Mouse (Mus musculus) kidney, embryonic 16.5 days (tissue): Measurements from ENCODE around the gene Kif26b. TPM values are rescaled to one million over a fixed set of nuclear protein-coding genes. Genes with fewer than 3 reads are reported as not detected.

Source experiments
- ATAC-seq: fragments of 200-750 bp; cut with Nextera tagmentation; 2 replicates; pipeline ENCODE4 v1.8.0; 2017; ENCODE audit warnings: moderate TSS enrichment; ENCODE audit not compliant: low FRiP score, low TSS enrichment
- H3K27ac ChIP-seq: fragments of 300-500 bp; sonication (generic); 2 replicates; pipeline ENCODE4 v1.5.1; 2014; ENCODE audit warnings: low read length
- H3K27me3 ChIP-seq: fragments of 300-500 bp; sonication (generic); 2 replicates; pipeline ENCODE4 v1.6.1; 2014; ENCODE audit warnings: low read length, control low read depth, mixed read lengths; ENCODE audit not compliant: insufficient read depth
- H3K36me3 ChIP-seq: fragments of 300-500 bp; sonication (generic); 2 replicates; pipeline ENCODE4 v1.6.1; 2014; ENCODE audit warnings: low read length, control low read depth, mixed read lengths; ENCODE audit not compliant: insufficient read depth
- H3K4me1 ChIP-seq: fragments of 300-500 bp; sonication (generic); 2 replicates; pipeline ENCODE4 v1.6.1; 2014; ENCODE audit warnings: low read length, control low read depth, mixed read lengths; ENCODE audit not compliant: insufficient read depth
- H3K4me2 ChIP-seq: fragments of 300-500 bp; sonication (generic); replicated peaks from 2 replicates; pipeline ENCODE4 v1.6.1; 2014; ENCODE audit warnings: low read depth, low read length
- H3K4me3 ChIP-seq: fragments of 300-500 bp; sonication (generic); 2 replicates; pipeline ENCODE4 v1.5.1; 2014; ENCODE audit warnings: mild to moderate bottlenecking, low read length
- H3K9ac ChIP-seq: fragments of 300-500 bp; sonication (generic); replicated peaks from 2 replicates; pipeline ENCODE4 v1.6.1; 2014; ENCODE audit warnings: low read length
- H3K9me3 ChIP-seq: fragments of 300-500 bp; sonication (generic); 2 replicates; pipeline ENCODE4 v1.6.1; 2016; ENCODE audit warnings: low read length, control low read depth
- WGBS: fragments of 180-500 bp; shearing (Covaris S2); extraction: QIAGEN DNeasy Blood & Tissue Kit; methylation state at CpG from one replicate; pipeline ENCODE4 v1.1.7; 2014; 5-methylcytosine and 5-hydroxymethylcytosine counted together
- polyA plus RNA-seq: library from polyadenylated mRNA; unstranded; fragments of >200 nt; fragmentation: Nextera tagmentation; extraction: Ambion mirVana; gene quantifications from 2 replicates; pipeline ENCODE4 v1.2.1, GENCODE M21; 2015

The Kif26b gene
- polyA plus RNA-seq, 1 experiment from 2014 or later: 9.3 TPM

DNA sequence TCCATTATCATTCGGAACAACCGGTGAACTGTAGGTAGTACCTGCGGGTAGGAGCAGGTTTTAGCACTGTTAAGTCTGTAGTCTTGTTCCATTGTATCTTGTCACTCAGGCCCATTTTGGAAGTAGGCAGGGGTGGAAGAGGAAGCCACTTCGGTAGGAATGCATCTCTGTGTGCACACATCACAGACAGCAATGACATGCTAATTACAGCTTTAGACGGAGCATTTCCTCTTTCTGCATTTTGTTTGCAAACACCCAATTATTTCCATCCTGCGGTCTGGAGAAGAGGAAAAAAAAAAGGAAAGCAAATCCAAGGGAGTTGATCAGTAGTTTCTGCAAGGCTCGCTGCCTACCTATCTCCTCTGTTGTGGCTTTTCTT, 219.3 kb downstream of the Kif26b start:
- ATAC-seq: no peak

DNA sequence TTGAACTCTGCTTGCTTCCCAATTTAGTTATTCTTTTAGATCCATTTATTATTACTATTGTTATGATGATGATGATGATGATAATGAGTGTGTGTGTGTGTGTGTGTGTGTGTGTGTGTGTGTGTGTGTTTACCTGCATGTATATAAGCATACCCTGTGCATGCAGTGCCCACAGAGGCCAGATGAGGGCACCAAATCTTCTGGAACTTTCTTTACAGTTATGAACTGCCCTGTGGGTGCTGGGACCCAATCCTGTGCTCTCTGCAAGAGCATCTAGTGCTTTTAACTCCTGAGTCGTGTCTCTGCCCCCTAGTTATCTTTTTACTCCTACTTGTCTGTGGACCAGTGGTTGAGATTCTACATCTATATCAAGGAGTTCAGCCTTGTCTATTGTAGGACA, 219.7 kb downstream of the Kif26b start:
- H3K9ac ChIP-seq: no peak overlapping the region
- H3K27me3 ChIP-seq: no peaks in the 10 kb centered on the region
- H3K9me3 ChIP-seq: no peaks in the 10 kb centered on the region; the same call in 1 of the 2 replicates
- H3K36me3 ChIP-seq: no peaks in the 10 kb centered on the region
- no peak overlapping the region for H3K4me2 ChIP-seq
- no peak overlapping the region for H3K27ac ChIP-seq
- WGBS: 96% methylated on average over 1 of the region's 1 CpGs
- ATAC-seq: no peak
- H3K4me1 ChIP-seq: peaks cover 3% of the 10 kb centered on the region; the same call in 1 of the 2 replicates
- no peak overlapping the region for H3K4me3 ChIP-seq

More for the DNA sequence above, 219.3 kb downstream of the Kif26b start:
- H3K36me3 ChIP-seq: no peaks in the 10 kb centered on the region
- peaks cover 3% of the 10 kb centered on the region; the same call in 1 of the 2 replicates for H3K4me1 ChIP-seq
- H3K9me3 ChIP-seq: no peaks in the 10 kb centered on the region; the same call in 1 of the 2 replicates
- H3K4me3 ChIP-seq: no peak overlapping the region
- H3K4me2 ChIP-seq: no peak overlapping the region
- H3K27ac ChIP-seq: no peak overlapping the region
- 75% methylated on average over 7 of the region's 7 CpGs for WGBS
- H3K27me3 ChIP-seq: no peaks in the 10 kb centered on the region
- no peak overlapping the region for H3K9ac ChIP-seq

DNA sequence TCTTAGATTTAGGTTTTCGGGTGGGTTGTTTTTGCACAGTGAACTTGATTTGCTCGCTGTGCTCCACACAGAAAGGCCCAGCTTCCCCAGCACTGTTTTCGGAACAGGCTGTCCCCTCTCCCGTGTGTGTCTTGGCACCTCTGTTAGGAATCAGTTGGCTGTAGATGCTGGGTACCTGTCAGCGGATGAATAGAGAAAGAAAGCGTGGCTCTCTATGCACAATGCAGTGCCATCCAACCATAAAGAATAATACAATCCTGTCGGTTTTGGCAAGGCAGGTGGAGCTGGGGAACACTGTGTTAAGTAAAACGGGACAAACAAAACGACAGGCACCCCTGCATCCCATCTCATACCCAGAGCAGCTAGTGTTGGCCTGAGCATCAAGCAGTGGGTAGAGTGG, 220.9 kb downstream of the Kif26b start:
- no peak overlapping the region for H3K9ac ChIP-seq
- H3K4me3 ChIP-seq: no peak overlapping the region
- WGBS: 61% methylated on average over 9 of the region's 9 CpGs
- H3K9me3 ChIP-seq: no peaks in the 10 kb centered on the region; the same call in 1 of the 2 replicates
- H3K27ac ChIP-seq: no peak overlapping the region
- no peak; the same call in 1 of the 2 replicates for ATAC-seq
- no peaks in the 10 kb centered on the region for H3K36me3 ChIP-seq
- no peaks in the 10 kb centered on the region for H3K4me1 ChIP-seq
- no peak overlapping the region for H3K4me2 ChIP-seq
- no peaks in the 10 kb centered on the region for H3K27me3 ChIP-seq

DNA sequence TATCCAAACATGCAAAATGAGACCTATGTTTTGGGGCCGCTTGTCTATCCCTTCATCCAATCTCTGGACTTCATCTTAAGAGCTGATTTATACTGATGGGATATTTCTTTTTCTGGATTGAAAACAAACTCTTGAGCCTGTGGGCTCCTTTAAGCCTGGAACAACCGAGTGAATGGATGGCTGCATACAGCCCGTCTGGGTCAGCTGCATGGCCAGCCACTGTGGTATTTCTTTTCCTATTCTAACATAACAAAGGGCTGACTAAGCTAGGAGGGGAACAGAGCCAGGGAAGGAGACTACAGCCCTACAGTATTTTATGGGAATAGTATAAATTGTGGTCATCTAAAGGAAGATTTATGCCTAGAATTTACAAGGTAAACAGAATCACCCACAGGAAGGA, 229.5 kb downstream of the Kif26b start:
- no peaks in the 10 kb centered on the region for H3K9me3 ChIP-seq
- H3K27ac ChIP-seq: no peak overlapping the region
- no peak for ATAC-seq
- H3K36me3 ChIP-seq: 0 out of 2 replicates have a peak, but pooled peaks cover 5% of the 10 kb centered on the region
- no peak overlapping the region for H3K4me2 ChIP-seq
- no peak overlapping the region for H3K4me3 ChIP-seq
- WGBS: 31% methylated on average over 3 of the region's 3 CpGs
- H3K27me3 ChIP-seq: no peaks in the 10 kb centered on the region
- H3K9ac ChIP-seq: no peak overlapping the region
- H3K4me1 ChIP-seq: no peaks in the 10 kb centered on the region; the same call in 1 of the 2 replicates

DNA sequence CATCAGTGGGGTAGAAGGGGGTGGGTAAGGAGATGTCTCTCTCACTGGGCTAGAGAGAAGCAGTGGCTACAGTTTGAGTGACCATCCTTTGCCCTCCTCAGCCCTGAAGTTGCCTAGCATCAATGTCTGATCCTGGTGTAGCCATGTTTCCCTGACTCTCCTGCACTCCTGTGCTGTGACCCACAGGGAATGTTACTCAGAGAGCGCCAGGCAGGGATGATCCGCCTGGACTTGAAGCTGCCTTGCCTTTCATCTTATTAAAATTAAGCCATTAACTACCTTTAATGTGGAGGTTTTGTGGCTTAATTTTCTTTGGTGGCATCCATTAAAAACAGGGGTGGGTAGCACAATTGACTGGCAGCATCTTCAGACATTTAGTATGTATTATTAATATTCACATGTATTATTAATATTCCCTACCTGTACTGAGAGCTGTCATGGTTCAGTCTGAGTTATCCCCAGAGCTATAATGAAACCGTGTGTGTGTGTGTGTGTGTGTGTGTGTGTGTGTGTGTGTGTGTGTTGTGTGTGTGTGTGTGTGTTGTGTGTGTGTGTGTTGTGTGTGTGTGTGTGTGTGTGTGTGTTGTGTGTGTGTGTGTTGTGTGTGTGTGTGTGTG, 233.3 kb downstream of the Kif26b start:
- Histone ChIP-seq H3K9ac (no peak overlapping the region), H3K4me3 (no peak overlapping the region), H3K9me3 (no peaks in the 10 kb centered on the region), H3K4me1 (no peaks in the 10 kb centered on the region; the same call in 1 of the 2 replicates), H3K4me2 (no peak overlapping the region), H3K27me3 (no peaks in the 10 kb centered on the region), H3K36me3 (no peaks in the 10 kb centered on the region), H3K27ac (no peak overlapping the region)
- ATAC-seq: no peak
- WGBS: 91% methylated on average over 3 of the region's 3 CpGs

DNA sequence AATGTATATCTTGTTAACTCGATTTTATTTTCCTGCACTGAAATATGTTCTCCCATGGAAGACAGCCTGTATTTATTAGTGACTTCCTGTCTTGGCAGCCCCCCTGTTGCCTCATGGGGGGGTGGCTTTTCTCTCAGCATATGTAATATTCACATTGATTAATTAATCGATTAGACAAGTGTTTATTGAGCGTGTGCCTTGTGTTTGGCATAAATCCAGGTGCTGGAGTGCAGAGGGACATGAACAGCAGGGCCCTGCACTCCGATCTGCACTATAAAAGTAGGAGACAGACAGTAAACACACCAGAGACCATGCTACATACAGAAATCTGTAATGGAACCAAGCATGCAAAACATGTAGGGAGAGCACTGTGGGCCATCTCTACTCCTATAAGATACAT, 236.0 kb downstream of the Kif26b start:
- Histone ChIP-seq H3K9ac (no peak overlapping the region), H3K4me1 (no peaks in the 10 kb centered on the region), H3K4me3 (no peak overlapping the region), H3K27me3 (no peaks in the 10 kb centered on the region), H3K36me3 (no peaks in the 10 kb centered on the region), H3K27ac (no peak overlapping the region), H3K9me3 (no peaks in the 10 kb centered on the region), H3K4me2 (no peak overlapping the region)
- ATAC-seq: no peak
- 65% methylated on average over 4 of the region's 4 CpGs for WGBS

DNA sequence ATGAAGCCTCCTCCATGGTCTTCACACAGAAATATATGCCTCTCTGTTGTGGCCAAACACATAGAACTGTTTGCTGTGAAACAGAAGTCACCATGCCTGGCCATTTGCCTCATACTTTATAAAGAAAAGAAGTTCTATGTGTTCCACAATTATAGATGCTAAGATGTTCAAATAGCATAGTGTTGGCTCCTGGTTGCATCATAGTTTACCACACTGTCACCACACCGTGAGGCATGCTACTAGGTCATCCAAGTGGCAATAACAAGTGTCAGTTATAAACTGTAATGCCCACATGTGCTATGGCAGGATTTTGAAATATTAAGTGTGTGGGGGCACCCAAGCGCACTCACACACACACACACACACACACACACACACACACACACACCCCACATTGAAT, 236.7 kb downstream of the Kif26b start:
- WGBS: 89% methylated on average over 2 of the region's 2 CpGs
- no peaks in the 10 kb centered on the region for H3K4me1 ChIP-seq
- no peak for ATAC-seq
- no peak overlapping the region for H3K27ac ChIP-seq
- H3K9ac ChIP-seq: no peak overlapping the region
- no peak overlapping the region for H3K4me2 ChIP-seq
- no peaks in the 10 kb centered on the region for H3K9me3 ChIP-seq
- H3K36me3 ChIP-seq: no peaks in the 10 kb centered on the region
- no peaks in the 10 kb centered on the region for H3K27me3 ChIP-seq
- no peak overlapping the region for H3K4me3 ChIP-seq

DNA sequence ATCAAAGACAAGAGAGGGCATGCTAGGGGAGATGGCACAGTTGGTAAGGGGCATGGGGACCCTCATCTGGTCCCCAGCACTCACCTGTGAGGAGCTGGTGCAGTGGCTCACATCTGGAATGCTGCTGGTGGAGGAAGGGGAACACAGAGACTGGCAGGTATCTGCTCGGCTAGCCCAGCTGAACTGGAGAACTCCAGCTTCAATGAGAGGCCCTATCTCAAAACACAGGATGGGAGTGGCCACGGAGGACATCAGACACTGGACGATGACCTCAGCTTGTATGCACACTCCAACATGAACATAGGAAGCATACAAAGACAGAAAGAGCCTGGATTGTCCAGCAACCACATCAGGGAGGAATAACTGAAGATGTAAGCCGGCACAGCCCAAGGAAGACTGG, 240.1 kb downstream of the Kif26b start:
- no peak for ATAC-seq
- no peak overlapping the region for H3K4me2 ChIP-seq
- no peaks in the 10 kb centered on the region for H3K9me3 ChIP-seq
- no peak overlapping the region for H3K4me3 ChIP-seq
- no peak overlapping the region for H3K9ac ChIP-seq
- 82% methylated on average over 4 of the region's 4 CpGs for WGBS
- H3K27me3 ChIP-seq: no peaks in the 10 kb centered on the region
- no peaks in the 10 kb centered on the region for H3K4me1 ChIP-seq
- H3K27ac ChIP-seq: no peak overlapping the region
- no peaks in the 10 kb centered on the region for H3K36me3 ChIP-seq

DNA sequence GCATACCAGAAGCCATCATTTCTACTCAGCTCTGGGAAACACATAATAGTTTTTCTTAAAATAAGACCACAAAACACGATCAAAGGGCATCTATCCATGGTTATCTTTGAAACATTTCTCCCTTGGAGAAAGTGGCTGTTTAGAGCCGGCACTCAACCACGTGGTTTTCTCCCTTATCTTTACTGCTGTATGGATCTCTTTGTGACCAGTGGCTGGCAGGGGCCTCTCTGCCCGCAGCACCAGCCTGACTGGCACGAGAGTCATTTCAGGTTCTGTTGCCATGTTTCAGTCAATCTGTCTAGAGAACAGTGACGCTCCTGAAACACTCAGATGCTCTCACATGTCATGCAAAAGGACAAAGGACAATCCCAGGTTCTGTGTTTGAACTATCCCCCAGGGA, 241.1 kb downstream of the Kif26b start:
- Histone ChIP-seq H3K4me2 (no peak overlapping the region), H3K27ac (no peak overlapping the region), H3K9ac (no peak overlapping the region), H3K9me3 (no peaks in the 10 kb centered on the region), H3K4me3 (no peak overlapping the region), H3K4me1 (no peaks in the 10 kb centered on the region), H3K36me3 (no peaks in the 10 kb centered on the region), H3K27me3 (no peaks in the 10 kb centered on the region)
- 89% methylated on average over 6 of the region's 6 CpGs for WGBS
- ATAC-seq: no peak

DNA sequence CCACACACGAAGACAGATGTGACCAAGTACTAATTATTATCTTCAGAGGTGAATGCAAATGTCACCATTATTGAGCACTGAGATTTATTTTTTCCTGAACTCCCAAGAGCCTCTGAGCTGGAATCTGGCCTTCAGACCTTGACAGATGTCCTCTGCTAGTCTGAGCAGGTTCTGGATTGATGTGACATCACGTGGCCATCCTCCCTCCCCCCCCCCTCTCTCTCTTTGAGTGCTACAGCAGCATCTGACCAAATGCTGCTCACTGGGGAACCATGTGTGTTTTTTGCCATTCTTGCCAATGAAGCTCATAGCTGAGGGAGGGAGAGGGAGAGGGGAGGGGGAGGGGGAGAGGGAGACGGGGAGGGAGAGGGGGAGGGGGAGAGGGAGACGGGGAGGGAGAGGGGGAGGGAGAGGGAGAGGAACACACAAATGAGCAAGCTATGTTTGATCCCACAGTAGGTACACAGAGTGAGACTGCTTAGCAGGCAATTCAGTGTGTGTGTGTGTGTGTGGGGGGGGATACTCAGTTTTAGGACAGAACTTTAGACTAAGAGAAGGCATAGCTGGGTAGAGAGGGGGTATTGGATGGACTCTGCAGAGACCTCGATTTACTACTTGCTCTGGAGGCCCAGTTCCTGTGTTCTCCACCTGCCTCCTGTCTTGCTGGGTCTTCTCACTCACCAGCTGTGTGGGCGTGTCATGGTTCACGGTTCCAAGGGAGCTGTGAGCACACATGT, 241.9 kb downstream of the Kif26b start:
- Histone ChIP-seq H3K4me1 (no peaks in the 10 kb centered on the region), H3K4me3 (no peak overlapping the region), H3K27me3 (no peaks in the 10 kb centered on the region), H3K36me3 (no peaks in the 10 kb centered on the region), H3K9me3 (no peaks in the 10 kb centered on the region), H3K27ac (no peak overlapping the region), H3K4me2 (no peak overlapping the region), H3K9ac (no peak overlapping the region)
- ATAC-seq: no peak
- WGBS: 60% methylated on average over 5 of the region's 7 CpGs
